Mouse (Mus musculus) small intestine, adult 2 months (tissue): ENCODE measurements around the gene Cdk4.

Experiments
- CTCF ChIP-seq: fragments of 200-500 bp; IDR thresholded peaks from 2 replicates; pipeline ENCODE4 v1.5.1; 2012; ENCODE audit warnings: low read depth, mild to moderate bottlenecking, control low read depth, inconsistent platforms, low read length, moderate library complexity, mixed read lengths; ENCODE audit not compliant: insufficient replicate concordance, insufficient read length; ENCODE audit errors: extremely low read depth
- POLR2A ChIP-seq: fragments of 200-500 bp; IDR thresholded peaks from 2 replicates; pipeline ENCODE4 v1.6.1; 2012; ENCODE audit warnings: low read depth, mild to moderate bottlenecking, control low read depth, inconsistent platforms, low read length, moderate library complexity

DNA sequence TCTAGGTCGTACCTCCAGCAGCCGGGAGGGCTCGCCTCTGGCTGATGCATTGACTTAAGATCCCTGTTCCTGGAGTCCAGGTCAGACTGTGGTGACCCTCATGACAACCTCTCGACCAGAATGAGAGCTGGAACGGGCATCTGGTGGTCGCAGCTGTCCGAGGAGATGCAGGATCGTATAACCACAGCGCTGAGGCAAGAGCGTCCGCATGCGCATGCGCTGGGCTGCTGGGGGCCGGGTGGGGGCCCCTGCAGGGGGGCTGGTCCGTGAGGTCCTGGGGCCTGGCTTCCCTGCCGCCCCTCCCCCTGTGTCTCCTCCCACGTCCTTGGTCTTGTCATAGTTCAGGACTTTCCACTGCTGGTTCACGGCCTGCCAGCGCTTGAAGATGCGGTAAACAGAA is 6.8 kb upstream of the Cdk4 start:
- TF ChIP-seq CTCF, result no peak
- TF ChIP-seq POLR2A, result no peak
